Mouse (Mus musculus): ENCODE data around the gene Casp14.

The Casp14 gene

GRCm38 (mm10) chr10:78664546-78664945 is 53.5 kb downstream of the Casp14 start:
- no peak for DNase-seq
